Mouse (Mus musculus) cerebellum, adult 2 months (tissue): ENCODE results near the gene Haghl. TPM values are rescaled to one million over a fixed set of nuclear protein-coding genes. Genes with fewer than 3 reads are reported as not detected.

Experiments
- DNase-seq, 2 experiments: peaks; one replicate each; pipeline ENCODE4 v3.0.0; 2021
- H3K27ac ChIP-seq: fragments of 200-500 bp; 2 replicates; pipeline ENCODE4 v1.5.1; 2012; ENCODE audit warnings: low read length, control low read depth, inconsistent platforms; ENCODE audit not compliant: insufficient read depth
- H3K27me3 ChIP-seq: fragments of 200-500 bp; 2 replicates; pipeline ENCODE4 v1.6.1; 2012; ENCODE audit warnings: inconsistent platforms, mild to moderate bottlenecking, low read length, moderate library complexity; ENCODE audit not compliant: control insufficient read depth, insufficient read depth
- H3K4me1 ChIP-seq: fragments of 200-500 bp; 2 replicates; pipeline ENCODE4 v1.6.1; 2011; ENCODE audit warnings: low read length; ENCODE audit not compliant: control insufficient read depth, insufficient read depth
- H3K4me3 ChIP-seq: fragments of 200-500 bp; replicated peaks from 2 replicates; pipeline ENCODE3; 2011; ENCODE audit warnings: mild to moderate bottlenecking, low read depth, low read length, control low read depth; ENCODE audit not compliant: insufficient read depth
- CTCF ChIP-seq: fragments of 200-500 bp; IDR thresholded peaks from 2 replicates; pipeline ENCODE4 v1.5.1; 2011; ENCODE audit warnings: low read depth, mild to moderate bottlenecking, control low read depth, low read length, moderate library complexity, borderline replicate concordance; ENCODE audit not compliant: insufficient read depth
- POLR2A ChIP-seq: fragments of 200-500 bp; IDR thresholded peaks from 2 replicates; pipeline ENCODE4 v1.6.1; 2011; ENCODE audit warnings: low read length, control low read depth, borderline replicate concordance; ENCODE audit not compliant: insufficient read depth
- WGBS: fragments of 180-500 bp; shearing (Covaris S2); methylation state at CpG from one replicate; pipeline ENCODE4 v1.1.7; 2018; 5-methylcytosine and 5-hydroxymethylcytosine counted together
- polyA plus RNA-seq: library from polyadenylated mRNA; depleted of rRNA; stranded (reverse); fragments of >200 nt; gene quantifications from 2 replicates; pipeline ENCODE4 v1.2.3, GENCODE M21; 2012; rRNA removed

The Haghl gene
- polyA plus RNA-seq, 1 experiment, result 340 TPM

DNA sequence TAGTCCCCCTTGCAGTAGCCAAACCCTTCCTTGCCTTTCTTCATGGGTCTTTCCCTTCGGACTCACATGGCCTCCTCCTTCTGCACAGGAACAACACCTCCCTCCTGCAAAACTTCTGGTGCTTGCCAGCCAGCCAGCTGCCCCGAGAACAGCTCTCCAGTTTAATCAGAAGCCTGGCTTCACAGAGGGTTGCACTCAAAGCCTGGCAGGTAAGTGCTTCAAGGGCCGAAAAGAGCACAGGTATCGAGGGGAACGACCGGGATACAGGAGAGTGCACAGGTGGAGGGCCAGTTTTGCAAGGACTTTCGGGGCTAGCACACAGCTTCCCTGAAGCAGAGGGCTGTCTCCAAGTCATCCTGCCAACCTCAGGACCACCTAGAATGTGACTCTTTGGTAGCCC is 46.6 kb downstream of the Haghl start:
- DNase-seq, result no peak
- Histone ChIP-seq H3K27ac (no peak overlapping the region), H3K27me3 (no peaks in the 10 kb centered on the region), H3K4me1 (peaks cover 8% of the 10 kb centered on the region; the same call in 1 of the 2 replicates), H3K4me3 (no peak overlapping the region)
- WGBS, result 68% methylated on average over 7 of the region's 7 CpGs
- TF ChIP-seq CTCF, result no peak
- TF ChIP-seq POLR2A, result no peak

DNA sequence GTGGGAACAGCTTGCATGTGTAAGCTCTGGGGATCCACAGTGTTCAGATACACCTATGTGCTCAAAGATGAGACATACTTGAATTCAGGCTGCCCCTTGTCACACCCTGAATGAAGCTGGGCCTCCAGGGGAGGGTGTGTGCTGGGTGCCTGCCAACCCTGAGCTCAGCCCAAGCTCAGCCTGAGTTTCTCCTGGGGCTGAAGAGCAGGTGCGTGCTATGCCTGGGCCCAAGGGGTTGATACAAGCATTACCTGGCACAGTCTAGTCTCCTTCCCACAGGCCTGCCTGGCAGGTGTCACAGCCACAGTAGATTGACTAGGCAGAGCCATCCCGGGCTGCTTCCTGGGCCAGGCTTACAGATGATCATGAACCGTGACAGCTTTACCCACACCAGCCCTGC is 49.7 kb downstream of the Haghl start, which contains the start of gene Mslnl:
Mslnl (plus strand) TSS at position 298 of the 400 bp plus-strand sequence.
- H3K4me3 ChIP-seq, result no peak within 1 kb of the TSS
- WGBS, result 48% methylated on average over 3 of the region's 3 CpGs
- H3K4me1 ChIP-seq, result peaks cover 8% of the 10 kb centered on the region; the same call in 1 of the 2 replicates
- H3K27me3 ChIP-seq, result no peaks in the 10 kb centered on the region
- TF ChIP-seq CTCF (no peak), POLR2A (no peak)
- DNase-seq, result no peak
- H3K27ac ChIP-seq, result no peak within 1 kb of the TSS

DNA sequence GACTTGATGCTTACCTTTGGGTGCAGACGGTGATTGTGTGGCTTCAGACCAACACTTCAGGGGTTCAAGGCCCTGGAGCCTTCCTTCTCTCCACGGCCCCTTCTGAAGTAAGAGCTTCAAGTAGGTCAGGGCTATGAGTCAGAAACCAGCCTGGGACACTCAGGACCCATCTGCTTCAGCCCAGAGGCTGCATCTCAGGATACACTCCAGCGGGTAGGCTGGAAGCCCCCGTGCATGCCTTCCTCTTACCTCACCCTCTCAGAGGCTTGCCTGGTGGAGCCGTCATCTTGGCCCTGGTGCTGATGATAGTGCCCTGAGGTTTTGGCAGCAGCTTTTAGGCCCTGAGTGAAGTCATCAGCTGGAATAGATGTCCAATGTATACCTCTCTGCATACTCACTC is 50.2 kb downstream of the Haghl start:
- TF ChIP-seq CTCF (no peak), POLR2A (no peak)
- no peak for DNase-seq
- Histone ChIP-seq H3K4me1 (peaks cover 8% of the 10 kb centered on the region; the same call in 1 of the 2 replicates), H3K4me3 (no peak overlapping the region), H3K27ac (no peak overlapping the region), H3K27me3 (no peaks in the 10 kb centered on the region)
- 76% methylated on average over 5 of the region's 5 CpGs for WGBS

DNA sequence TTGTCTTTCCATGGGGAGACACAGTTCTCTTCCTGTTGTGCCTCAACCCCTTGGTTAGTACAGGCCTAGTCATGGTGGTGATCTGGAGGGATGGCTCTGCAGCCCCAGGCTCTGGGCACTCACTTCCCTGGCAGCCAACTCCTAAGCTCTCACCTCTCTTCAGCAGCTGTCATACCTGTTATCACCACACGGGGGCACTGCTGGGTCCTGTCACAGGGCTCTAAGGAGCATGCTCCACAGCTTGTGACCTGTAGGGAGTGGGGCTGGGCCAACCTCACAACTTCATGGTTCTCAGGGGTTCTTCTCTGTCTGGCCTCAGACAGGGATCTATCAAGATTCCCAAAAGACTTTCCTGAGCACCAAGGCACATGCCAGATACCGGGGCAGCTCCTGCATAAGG is 53.4 kb downstream of the Haghl start:
- TF ChIP-seq POLR2A (no peak), CTCF (peak; percentile 92)
- Histone ChIP-seq H3K4me1 (peaks cover 9% of the 10 kb centered on the region), H3K27me3 (no peaks in the 10 kb centered on the region), H3K4me3 (no peak overlapping the region), H3K27ac (no peak overlapping the region)
- 19% methylated on average over 2 of the region's 2 CpGs for WGBS
- DNase-seq, result peak; percentile 77 to 86

Other genes with a start within 250 kb of the Haghl start
- 35.9 and 38.0 TPM in 2 replicates for gene Sox8, start 215.0 kb downstream of the Haghl start, polyA plus RNA-seq
- gene Lmf1, start 206.6 kb downstream of the Haghl start, polyA plus RNA-seq, result 18.6 and 19.1 TPM in 2 replicates
- 489 and 519 TPM in 2 replicates for gene Gng13, start 68.5 kb downstream of the Haghl start, polyA plus RNA-seq
- gene Chtf18, start 58.3 kb downstream of the Haghl start, polyA plus RNA-seq, result 3.7 and 4.1 TPM in 2 replicates
- gene Rpusd1, start 58.0 kb downstream of the Haghl start, polyA plus RNA-seq, result 96.4 and 97.4 TPM in 2 replicates
- gene Mslnl, start 49.6 kb downstream of the Haghl start, polyA plus RNA-seq, result 0.73 and 1.1 TPM in 2 replicates
- 0.21 and 0.38 TPM in 2 replicates for gene Msln, start 31.3 kb downstream of the Haghl start, polyA plus RNA-seq
- 43.5 and 45.5 TPM in 2 replicates for gene Narfl, start 11.9 kb downstream of the Haghl start, polyA plus RNA-seq
- 0.47 and 0.79 TPM in 2 replicates for gene Ccdc78, start 907 bp upstream of the Haghl start, polyA plus RNA-seq
- 167 and 178 TPM in 2 replicates for gene Fam173a, start 7.2 kb upstream of the Haghl start, polyA plus RNA-seq
- gene AC134908.4, start 10.0 kb upstream of the Haghl start, polyA plus RNA-seq, result 3.3 and 5.0 TPM in 2 replicates
- 534 and 542 TPM in 2 replicates for gene Metrn, start 11.5 kb upstream of the Haghl start, polyA plus RNA-seq
- 187 and 207 TPM in 2 replicates for gene Fbxl16, start 23.4 kb upstream of the Haghl start, polyA plus RNA-seq
- gene Wdr24, start 38.0 kb upstream of the Haghl start, polyA plus RNA-seq, result 32.8 and 34.2 TPM in 2 replicates
- 65.8 and 75.2 TPM in 2 replicates for gene Jmjd8, start 43.2 kb upstream of the Haghl start, polyA plus RNA-seq
- gene Stub1, start 47.7 kb upstream of the Haghl start, polyA plus RNA-seq, result 326 and 333 TPM in 2 replicates
- 111 and 119 TPM in 2 replicates for gene Rhbdl1, start 51.6 kb upstream of the Haghl start, polyA plus RNA-seq
- 42.9 and 45.9 TPM in 2 replicates for gene Gm20683, start 56.1 kb upstream of the Haghl start, polyA plus RNA-seq
- 105 and 121 TPM in 2 replicates for gene Rhot2, start 59.2 kb upstream of the Haghl start, polyA plus RNA-seq
- gene Wdr90, start 75.8 kb upstream of the Haghl start, polyA plus RNA-seq, result 21.6 and 26.9 TPM in 2 replicates
- gene Mcrip2, start 83.1 kb upstream of the Haghl start, polyA plus RNA-seq, result 31.9 and 34.1 TPM in 2 replicates
- 110 and 116 TPM in 2 replicates for gene Mettl26, start 89.4 kb upstream of the Haghl start, polyA plus RNA-seq
- 0.95 and 1.1 TPM in 2 replicates for gene Wfikkn1, start 95.2 kb upstream of the Haghl start, polyA plus RNA-seq
- 70.0 and 74.6 TPM in 2 replicates for gene Rab40c, start 134.1 kb upstream of the Haghl start, polyA plus RNA-seq
- 170 and 191 TPM in 2 replicates for gene Pigq, start 159.3 kb upstream of the Haghl start, polyA plus RNA-seq
- 1.9 and 2.5 TPM in 2 replicates for gene Nhlrc4, start 159.3 kb upstream of the Haghl start, polyA plus RNA-seq
- gene A930017K11Rik, start 166.9 kb upstream of the Haghl start, polyA plus RNA-seq, result 13.4 and 14.0 TPM in 2 replicates
- gene Capn15, start 200.1 kb upstream of the Haghl start, polyA plus RNA-seq, result 88.7 and 92.8 TPM in 2 replicates